Mouse (Mus musculus): ENCODE measurements around the gene Efna3. TPM values are rescaled to one million over a fixed set of nuclear protein-coding genes. Genes with fewer than 3 reads are reported as not detected.

The Efna3 gene
- polyA plus RNA-seq, 1 experiment from 2014 or later = 9.7 TPM

DNA sequence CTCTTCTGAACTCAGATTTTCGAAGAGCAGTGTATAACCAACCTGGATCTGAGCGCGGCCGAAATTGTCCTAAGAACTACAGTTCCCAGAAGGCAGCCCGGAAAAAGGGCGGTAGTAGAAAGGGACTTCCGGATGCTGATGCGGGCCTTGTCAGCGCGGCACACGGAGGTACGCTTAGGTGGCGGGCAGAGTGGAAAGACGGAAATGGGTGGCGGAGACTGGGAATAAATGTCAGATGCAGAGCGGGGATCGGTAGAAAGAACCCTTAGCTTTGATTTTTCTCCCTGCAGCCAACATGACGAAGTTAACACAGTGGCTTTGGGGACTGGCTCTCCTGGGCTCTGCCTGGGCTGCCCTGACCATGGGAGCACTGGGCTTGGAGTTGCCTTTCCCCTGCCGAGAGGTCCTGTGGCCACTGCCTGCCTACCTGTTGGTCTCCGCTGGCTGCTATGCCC, 56.3 kb downstream of the Efna3 start:
- Histone ChIP-seq H3K9ac (ENCODE audit: low read depth, low read length) (peak overlapping the region; percentile 84), H3K4me1 (ENCODE audit: control insufficient read depth, insufficient read depth, low read length) (peaks cover 30% of the 10 kb centered on the region), H3K36me3 (ENCODE audit: control insufficient read depth, insufficient read depth, low read length) (peaks cover 7% of the 10 kb centered on the region; the same call in 1 of the 2 replicates), H3K27ac (ENCODE audit: low read depth, low read length) (peak overlapping the region; percentile 10; the same call in 1 of the 2 replicates), H3K9me3 (ENCODE audit: control insufficient read depth, low read length) (no peaks in the 10 kb centered on the region), H3K4me2 (replicated peaks; ENCODE audit: low read depth, low read length) (peak overlapping the region; percentile 85), H3K27me3 (ENCODE audit: control insufficient read depth, insufficient read depth, low read length) (no peaks in the 10 kb centered on the region), H3K4me3 (ENCODE audit: low read length) (peak overlapping the region; percentile 83)
- WGBS = 0% methylated on average over 20 of the region's 20 CpGs
- ATAC-seq (ENCODE audit: low FRiP score, low TSS enrichment) = peak; percentile 83

Other genes with a start within 250 kb of the Efna3 start
- 12.5 and 16.7 TPM in 2 replicates for gene Rusc1, start 229.7 kb downstream of the Efna3 start, polyA plus RNA-seq (2014; fragmentation: Nextera tagmentation; extraction: Ambion mirVana)
- gene Gm43738, start 221.9 kb downstream of the Efna3 start, polyA plus RNA-seq (2014; fragmentation: Nextera tagmentation; extraction: Ambion mirVana) = not detected in 2 replicates
- 186 and 191 TPM in 2 replicates for gene Fdps, start 221.0 kb downstream of the Efna3 start, polyA plus RNA-seq (2014; fragmentation: Nextera tagmentation; extraction: Ambion mirVana)
- gene Pklr, start 186.8 kb downstream of the Efna3 start, polyA plus RNA-seq (2014; fragmentation: Nextera tagmentation; extraction: Ambion mirVana) = 1.3 and 1.5 TPM in 2 replicates
- 0.49 and 0.73 TPM in 2 replicates for gene Hcn3, start 162.8 kb downstream of the Efna3 start, polyA plus RNA-seq (2014; fragmentation: Nextera tagmentation; extraction: Ambion mirVana)
- 33.8 and 35.1 TPM in 2 replicates for gene Clk2, start 158.2 kb downstream of the Efna3 start, polyA plus RNA-seq (2014; fragmentation: Nextera tagmentation; extraction: Ambion mirVana)
- gene Scamp3, start 145.5 kb downstream of the Efna3 start, polyA plus RNA-seq (2014; fragmentation: Nextera tagmentation; extraction: Ambion mirVana) = 84.6 and 107 TPM in 2 replicates
- gene Fam189b, start 139.8 kb downstream of the Efna3 start, polyA plus RNA-seq (2014; fragmentation: Nextera tagmentation; extraction: Ambion mirVana) = 34.5 and 49.3 TPM in 2 replicates
- 32.0 and 37.4 TPM in 2 replicates for gene Gba, start 120.0 kb downstream of the Efna3 start, polyA plus RNA-seq (2014; fragmentation: Nextera tagmentation; extraction: Ambion mirVana)
- 12.5 and 13.2 TPM in 2 replicates for gene Thbs3, start 107.8 kb downstream of the Efna3 start, polyA plus RNA-seq (2014; fragmentation: Nextera tagmentation; extraction: Ambion mirVana)
- 217 and 259 TPM in 2 replicates for gene Mtx1, start 95.9 kb downstream of the Efna3 start, polyA plus RNA-seq (2014; fragmentation: Nextera tagmentation; extraction: Ambion mirVana)
- gene Muc1, start 93.9 kb downstream of the Efna3 start, polyA plus RNA-seq (2014; fragmentation: Nextera tagmentation; extraction: Ambion mirVana) = 8.0 and 13.6 TPM in 2 replicates
- gene Krtcap2, start 77.0 kb downstream of the Efna3 start, polyA plus RNA-seq (2014; fragmentation: Nextera tagmentation; extraction: Ambion mirVana) = 321 and 407 TPM in 2 replicates
- gene Trim46, start 76.7 kb downstream of the Efna3 start, polyA plus RNA-seq (2014; fragmentation: Nextera tagmentation; extraction: Ambion mirVana) = 2.8 and 3.6 TPM in 2 replicates
- 134 and 200 TPM in 2 replicates for gene Dpm3, start 63.6 kb downstream of the Efna3 start, polyA plus RNA-seq (2014; fragmentation: Nextera tagmentation; extraction: Ambion mirVana)
- 55.1 and 64.1 TPM in 2 replicates for gene Slc50a1, start 52.4 kb downstream of the Efna3 start, polyA plus RNA-seq (2014; fragmentation: Nextera tagmentation; extraction: Ambion mirVana)
- gene Efna1, start 41.8 kb downstream of the Efna3 start, polyA plus RNA-seq (2014; fragmentation: Nextera tagmentation; extraction: Ambion mirVana) = 45.4 and 58.8 TPM in 2 replicates
- 30.1 and 36.6 TPM in 2 replicates for gene Efna4, start 15.1 kb upstream of the Efna3 start, polyA plus RNA-seq (2014; fragmentation: Nextera tagmentation; extraction: Ambion mirVana)
- 35.9 and 47.1 TPM in 2 replicates for gene Adam15, start 27.0 kb upstream of the Efna3 start, polyA plus RNA-seq (2014; fragmentation: Nextera tagmentation; extraction: Ambion mirVana)
- 0.18 and 0.30 TPM in 2 replicates for gene Dcst2, start 39.0 kb upstream of the Efna3 start, polyA plus RNA-seq (2014; fragmentation: Nextera tagmentation; extraction: Ambion mirVana)
- 0.63 and 1.5 TPM in 2 replicates for gene Dcst1, start 42.3 kb upstream of the Efna3 start, polyA plus RNA-seq (2014; fragmentation: Nextera tagmentation; extraction: Ambion mirVana)
- gene Zbtb7b, start 71.8 kb upstream of the Efna3 start, polyA plus RNA-seq (2014; fragmentation: Nextera tagmentation; extraction: Ambion mirVana) = 1.8 and 2.2 TPM in 2 replicates
- not detected in 2 replicates for gene Lenep, start 79.8 kb upstream of the Efna3 start, polyA plus RNA-seq (2014; fragmentation: Nextera tagmentation; extraction: Ambion mirVana)
- gene Flad1, start 88.9 kb upstream of the Efna3 start, polyA plus RNA-seq (2014; fragmentation: Nextera tagmentation; extraction: Ambion mirVana) = 19.6 and 24.9 TPM in 2 replicates
- gene Cks1b, start 95.4 kb upstream of the Efna3 start, polyA plus RNA-seq (2014; fragmentation: Nextera tagmentation; extraction: Ambion mirVana) = 632 and 773 TPM in 2 replicates
- gene Shc1, start 95.5 kb upstream of the Efna3 start, polyA plus RNA-seq (2014; fragmentation: Nextera tagmentation; extraction: Ambion mirVana) = 42.8 and 64.0 TPM in 2 replicates
- gene Pygo2, start 107.2 kb upstream of the Efna3 start, polyA plus RNA-seq (2014; fragmentation: Nextera tagmentation; extraction: Ambion mirVana) = 45.7 and 53.0 TPM in 2 replicates
- 15.5 and 19.4 TPM in 2 replicates for gene Pbxip1, start 113.7 kb upstream of the Efna3 start, polyA plus RNA-seq (2014; fragmentation: Nextera tagmentation; extraction: Ambion mirVana)
- gene Pmvk, start 131.6 kb upstream of the Efna3 start, polyA plus RNA-seq (2014; fragmentation: Nextera tagmentation; extraction: Ambion mirVana) = 53.8 and 60.4 TPM in 2 replicates
- gene Kcnn3, start 197.2 kb upstream of the Efna3 start, polyA plus RNA-seq (2014; fragmentation: Nextera tagmentation; extraction: Ambion mirVana) = 1.4 and 2.1 TPM in 2 replicates